Mouse (Mus musculus) adrenal gland, postnatal 36 days (tissue): ENCODE data around the gene Dtx2. TPM values are rescaled to one million over a fixed set of nuclear protein-coding genes. Genes with fewer than 3 reads are reported as not detected.
"Not testable (repeated sequence)": the region's sequence is repeated elsewhere in the genome, so short reads cannot be mapped to it uniquely, and the experiment has no call there.

Source experiments
- DNase-seq, 2 experiments: peaks; one replicate each; pipeline ENCODE4 v3.0.0; 2021; ENCODE audit warnings: mixed read lengths in 1 of 2
- total RNA-seq, 2 experiments: library from RNA; stranded (reverse); gene quantifications; 2 replicates each; pipeline ENCODE4 v1.2.3; 2021

The Dtx2 gene
- total RNA-seq, 2 experiments from 2014 or later, result 13.3 to 17.1 TPM

DNA sequence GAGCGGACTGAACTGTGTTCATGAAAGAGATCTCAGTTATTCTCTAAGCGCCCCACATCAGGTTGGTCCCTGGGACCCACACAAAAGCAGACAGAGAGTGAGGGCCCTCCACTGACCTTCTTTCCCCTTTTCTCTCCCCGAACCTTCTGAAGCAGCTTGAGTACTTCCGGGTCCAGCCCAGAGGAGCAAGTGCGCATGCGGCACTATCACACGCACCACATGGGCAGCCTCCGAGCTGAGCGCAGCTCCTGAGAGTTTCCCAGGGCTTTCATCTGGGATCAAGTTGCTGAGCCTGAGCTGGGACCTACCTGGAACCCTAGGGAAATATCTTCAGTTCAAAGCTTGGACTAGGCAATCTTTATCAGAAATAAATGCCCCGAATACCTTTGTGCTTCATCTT is 69.3 kb downstream of the Dtx2 start:
- no peak for DNase-seq

DNA sequence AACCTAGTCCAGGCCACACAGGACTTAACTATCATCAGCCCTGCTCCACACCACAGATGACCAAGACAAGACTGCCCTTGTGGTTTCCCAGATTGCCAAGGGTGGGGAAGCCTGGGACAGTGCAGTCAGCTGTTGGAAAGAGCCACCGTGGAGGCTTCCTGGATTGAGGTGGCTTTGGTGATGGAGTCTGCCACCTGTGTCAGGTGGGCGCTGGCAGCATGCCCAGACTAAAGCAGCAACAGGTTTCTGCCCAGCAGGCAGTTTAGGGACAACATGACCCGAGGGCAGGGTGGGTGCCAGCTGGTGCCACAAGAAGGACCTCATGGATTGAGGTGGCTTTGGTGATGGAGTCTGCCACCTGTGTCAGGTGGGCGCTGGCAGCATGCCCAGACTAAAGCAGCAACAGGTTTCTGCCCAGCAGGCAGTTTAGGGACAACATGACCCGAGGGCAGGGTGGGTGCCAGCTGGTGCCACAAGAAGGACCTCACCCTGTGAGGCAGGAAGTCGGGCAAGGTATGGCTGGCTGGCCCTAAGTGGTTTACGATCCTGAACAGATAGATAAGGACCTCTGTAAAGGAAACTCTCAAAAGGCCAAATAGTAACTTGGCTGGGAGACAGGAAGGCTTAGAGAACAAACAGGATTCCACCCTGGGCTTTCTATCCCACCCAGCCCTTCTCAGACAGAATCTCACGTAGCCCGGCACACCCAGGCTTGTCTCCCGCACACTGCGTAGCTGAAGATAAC is 72.0 kb downstream of the Dtx2 start:
- DNase-seq, result not testable (repeated sequence)

DNA sequence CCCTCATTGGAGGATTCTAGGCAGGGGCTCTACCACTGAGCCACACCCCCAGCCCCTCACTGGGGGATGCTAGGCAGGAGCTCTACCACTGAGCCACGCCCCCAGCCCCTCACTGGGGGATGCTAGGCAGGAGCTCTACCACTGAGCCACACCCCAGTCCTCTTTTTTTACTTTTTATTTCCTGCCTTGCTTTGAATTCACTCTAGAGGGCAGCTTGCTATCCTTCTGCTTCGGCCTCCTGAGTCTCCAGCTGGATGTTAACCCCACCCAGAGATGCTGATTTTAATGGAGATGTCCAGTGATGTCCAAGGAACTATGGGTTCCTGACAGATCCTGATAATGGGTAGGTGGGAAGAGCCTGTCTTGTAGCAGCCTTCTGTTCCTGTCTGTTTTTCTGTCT is 74.8 kb downstream of the Dtx2 start:
- DNase-seq, result no peak

DNA sequence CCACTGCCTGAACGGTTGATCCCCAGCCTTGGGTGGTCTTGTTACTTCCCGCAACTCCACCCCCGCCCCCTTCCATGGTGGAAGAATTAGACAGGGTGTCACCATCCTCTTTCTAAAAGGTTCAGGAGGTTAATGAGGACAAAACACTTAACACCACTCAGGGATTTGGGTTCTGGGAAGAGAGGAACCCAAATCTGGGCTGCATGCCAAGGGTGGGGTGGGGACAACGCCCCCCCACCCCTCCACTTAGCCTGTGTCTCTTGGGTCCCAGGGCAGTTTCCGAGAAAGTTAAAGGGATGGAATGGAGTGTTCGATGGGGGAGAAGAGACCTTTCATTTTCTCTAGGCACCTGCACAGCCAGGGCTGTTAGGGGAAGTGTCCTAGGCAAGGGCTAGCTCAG is 78.5 kb downstream of the Dtx2 start:
- no peak for DNase-seq

DNA sequence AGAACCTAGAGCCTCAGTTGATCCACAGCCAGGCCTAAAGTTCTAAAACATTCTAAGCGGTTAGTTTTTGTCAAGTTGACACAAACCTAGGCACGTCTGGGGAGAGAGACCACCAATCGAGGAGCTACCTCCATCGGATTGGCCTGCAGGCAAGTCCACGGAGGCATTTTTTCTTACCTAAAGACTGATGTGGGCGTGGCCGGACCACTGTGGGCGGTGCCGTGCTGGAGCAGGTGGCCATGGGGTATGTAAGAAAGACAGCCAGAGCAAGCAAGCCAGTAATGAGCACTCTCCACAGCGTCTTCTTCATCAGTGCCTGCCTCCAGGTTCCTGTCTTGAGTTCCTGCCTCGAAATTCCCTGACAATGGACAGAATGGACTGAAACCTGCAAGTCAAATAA is 78.9 kb downstream of the Dtx2 start:
- no peak for DNase-seq

DNA sequence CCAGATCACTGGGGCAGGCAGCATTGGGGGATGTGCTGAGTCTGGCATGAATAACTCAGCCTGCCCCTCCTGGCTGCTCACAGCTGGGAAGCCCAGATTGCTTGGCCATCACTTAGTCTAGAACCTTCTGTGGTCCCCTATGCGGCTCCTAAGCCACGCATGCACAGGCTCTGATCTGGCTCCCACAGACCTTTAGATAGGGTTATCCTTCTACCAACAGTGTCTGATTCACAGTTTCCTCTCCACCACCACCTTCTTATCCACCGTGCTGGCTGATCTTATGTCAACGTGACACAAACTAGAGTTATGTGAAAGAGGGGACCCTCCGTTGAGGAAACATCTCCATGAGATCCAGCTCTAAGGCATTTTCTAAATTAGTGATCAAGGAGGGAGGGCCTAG is 80.5 kb downstream of the Dtx2 start:
- DNase-seq, result no peak

DNA sequence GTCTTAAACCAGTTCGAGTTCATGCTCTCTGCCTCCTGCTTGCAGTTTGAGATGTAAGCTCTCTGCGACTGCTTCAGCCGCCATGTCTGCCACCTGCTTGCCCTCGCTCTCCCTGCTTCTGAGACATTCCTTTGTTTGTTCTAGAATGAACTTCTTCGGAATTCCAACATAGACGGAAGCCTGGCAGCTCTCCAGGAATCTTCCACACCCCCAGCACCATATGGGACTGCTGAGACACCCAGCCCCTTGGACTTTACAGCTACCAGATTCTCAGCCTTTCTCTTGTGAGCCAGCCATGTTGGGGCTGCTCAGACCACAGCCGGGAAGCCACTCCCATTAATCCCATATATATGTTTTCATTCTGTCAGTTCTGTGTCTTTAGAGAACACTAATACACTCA is 81.7 kb downstream of the Dtx2 start:
- no peak for DNase-seq

DNA sequence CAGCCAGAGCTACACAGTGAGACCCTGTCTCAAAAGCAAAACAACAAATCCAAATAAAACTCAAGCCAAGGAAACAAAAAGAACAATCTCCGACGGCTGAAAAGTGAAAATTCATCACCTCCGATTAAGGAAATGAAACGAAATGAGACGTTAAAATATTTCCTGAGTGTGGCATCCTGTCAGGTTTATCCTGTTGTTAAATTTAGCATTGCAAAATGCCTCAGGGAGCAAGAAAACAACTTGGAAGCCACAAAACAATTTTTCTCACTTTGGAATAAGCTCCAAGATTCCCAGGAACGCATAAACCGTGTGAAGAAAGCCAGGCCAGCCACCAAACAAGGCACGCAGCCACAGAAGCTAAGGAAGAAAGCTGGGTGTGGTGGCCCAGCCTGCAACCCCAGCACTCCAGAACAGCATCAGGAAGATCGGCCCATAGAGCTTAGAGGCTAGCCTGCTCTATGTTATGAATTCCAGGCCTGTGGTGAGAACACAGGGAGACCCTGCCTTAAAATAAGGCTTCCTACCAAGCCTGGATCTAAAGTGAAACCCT is 82.5 kb downstream of the Dtx2 start:
- DNase-seq, result no peak

DNA sequence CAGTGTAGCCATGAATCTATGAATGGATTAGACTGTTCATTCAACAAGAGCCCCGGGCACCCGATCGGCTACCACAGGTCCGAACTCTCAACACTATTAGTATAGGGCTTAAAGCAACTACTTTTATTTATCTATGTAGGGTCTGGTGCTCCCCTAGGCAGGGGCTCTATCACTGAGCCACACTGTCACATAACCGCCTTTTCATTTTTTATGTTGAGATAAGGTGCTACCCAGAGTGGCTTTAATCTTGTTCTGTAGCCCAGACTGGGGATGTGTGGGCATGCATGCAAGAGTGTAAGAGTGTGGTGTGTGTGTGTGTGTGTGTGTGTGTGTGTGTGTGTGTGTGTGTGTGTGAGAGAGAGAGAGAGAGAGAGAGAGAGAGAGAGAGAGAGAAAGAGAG is 83.5 kb downstream of the Dtx2 start:
- no peak for DNase-seq

DNA sequence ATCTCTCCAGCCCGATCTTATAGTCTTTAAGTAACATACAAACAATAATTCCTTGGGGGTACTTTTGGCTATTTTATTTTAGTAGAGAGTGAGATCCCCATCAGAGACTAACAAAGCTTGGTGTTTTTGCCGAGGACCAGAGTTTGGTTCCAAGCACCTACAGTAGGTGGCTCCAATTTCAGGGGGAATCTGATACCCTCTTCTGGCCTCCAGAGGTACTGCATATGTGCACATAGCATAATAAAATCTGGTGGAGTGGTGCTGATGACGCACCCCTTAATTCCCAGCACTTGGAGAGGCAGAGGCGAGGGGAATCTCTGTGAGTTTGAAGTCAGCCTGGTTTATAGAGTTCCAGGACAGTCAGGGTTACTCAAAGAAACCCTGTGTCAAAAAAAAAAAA is 87.7 kb downstream of the Dtx2 start:
- DNase-seq, result no peak

Other genes starting within 250 kb of the Dtx2 start
- gene Styxl1, start 216.4 kb upstream of the Dtx2 start, total RNA-seq, result under 1 TPM; 0.33 to 0.83 TPM
- 100 to 1,000 TPM; 489 to 545 TPM for gene Mdh2, start 216.3 kb upstream of the Dtx2 start, total RNA-seq
- 1 to 10 TPM; 1.6 to 3.4 TPM for gene Srrm3, start 187.9 kb upstream of the Dtx2 start, total RNA-seq
- 100 to 1,000 TPM in 1 of 2 experiments, 10 to 100 TPM in 1; 85.2 to 330 TPM for gene Hspb1, start 106.9 kb upstream of the Dtx2 start, total RNA-seq
- 100 to 1,000 TPM; 499 to 690 TPM for gene Ywhag, start 60.2 kb upstream of the Dtx2 start, total RNA-seq
- gene Ssc4d, start 20.3 kb upstream of the Dtx2 start, total RNA-seq, result 1 to 10 TPM; 2.3 to 3.3 TPM
- gene Zp3, start 14.7 kb upstream of the Dtx2 start, total RNA-seq, result not detected
- gene Upk3b, start 43.7 kb downstream of the Dtx2 start, total RNA-seq, result 1 to 10 TPM; 5.3 to 6.8 TPM
- not detected for gene Upk3bl, start 59.7 kb downstream of the Dtx2 start, total RNA-seq
- 10 to 100 TPM; 11.2 to 11.9 TPM for gene Rasa4, start 89.1 kb downstream of the Dtx2 start, total RNA-seq
- 10 to 100 TPM; 69.3 to 96.9 TPM for gene Polr2j, start 121.8 kb downstream of the Dtx2 start, total RNA-seq
- 10 to 100 TPM in 1 of 2 experiments, 1 to 10 TPM in 1; 9.6 to 11.5 TPM for gene Lrwd1, start 141.3 kb downstream of the Dtx2 start, total RNA-seq
- 1 to 10 TPM; 6.8 to 7.5 TPM for gene Alkbh4, start 141.3 kb downstream of the Dtx2 start, total RNA-seq
- gene Orai2, start 175.9 kb downstream of the Dtx2 start, total RNA-seq, result 1 to 10 TPM; 2.8 to 3.0 TPM
- gene Prkrip1, start 204.2 kb downstream of the Dtx2 start, total RNA-seq, result 10 to 100 TPM; 36.2 to 46.0 TPM